Mouse (Mus musculus) cerebellum, adult 11-12 months (tissue): ENCODE data around the gene Agxt2.

ENCODE experiments used
- DNase-seq: peaks from one replicate; pipeline ENCODE4 v3.0.0; 2022

Gene Agxt2

GRCm38 (mm10) chr15:10426545-10427266, 68.4 kb downstream of the Agxt2 start:
- no peak for DNase-seq

DNA sequence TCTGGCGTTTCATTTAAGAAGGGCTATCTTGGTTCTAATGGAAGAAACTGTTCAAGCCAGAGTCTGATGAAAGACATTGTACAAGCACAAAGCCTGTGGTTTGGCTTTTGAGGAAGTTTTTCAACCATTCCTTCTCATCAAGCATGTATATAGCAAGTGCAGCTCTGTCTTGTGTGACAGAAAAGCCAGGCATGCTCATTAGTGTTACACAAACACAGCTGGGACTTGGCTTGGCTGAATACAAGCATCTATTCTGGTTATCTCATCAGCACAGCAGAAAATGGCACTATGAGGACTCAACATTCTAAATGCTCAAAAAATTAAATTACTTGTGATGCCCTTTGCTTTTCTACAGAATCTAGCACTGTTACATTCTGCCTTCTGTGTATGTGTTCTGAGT, 78.6 kb downstream of the Agxt2 start:
- DNase-seq: no peak

GRCm38 (mm10) chr15:10439963-10440362, 81.6 kb downstream of the Agxt2 start:
- DNase-seq: no peak

GRCm38 (mm10) chr15:10441493-10441892, 83.2 kb downstream of the Agxt2 start:
- DNase-seq: no peak

GRCm38 (mm10) chr15:10442275-10442674, 83.9 kb downstream of the Agxt2 start:
- no peak for DNase-seq

DNA sequence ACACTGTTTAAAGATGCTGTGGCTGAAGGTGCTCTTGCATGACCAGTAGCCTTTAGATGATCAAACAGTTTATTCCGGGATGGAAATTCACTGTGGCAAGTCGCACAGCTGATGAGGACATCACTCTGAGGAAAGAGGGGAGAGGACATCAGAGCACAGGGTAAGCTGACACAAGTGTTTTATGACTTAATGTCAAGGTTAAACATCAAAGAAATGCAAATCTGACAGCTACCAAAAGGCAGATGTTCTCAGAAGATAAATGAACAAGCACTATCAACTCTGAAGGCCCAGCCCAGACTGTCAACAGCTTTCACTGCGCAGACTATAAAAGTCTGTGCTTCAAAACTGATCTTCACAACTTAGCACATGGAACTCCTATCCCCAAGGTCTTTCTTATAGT, 88.8 kb downstream of the Agxt2 start:
- no peak for DNase-seq
